Mouse (Mus musculus) spleen, embryonic (tissue): ENCODE measurements around the gene Xpo5.

Source experiments
- CTCF ChIA-PET: fragments of 350-600 bp; sonication (Branson Sonifier 250); formaldehyde crosslinking; loops from one replicate; lab custom pipeline; 2022; lab: Charles Lee

The Xpo5 gene

DNA sequence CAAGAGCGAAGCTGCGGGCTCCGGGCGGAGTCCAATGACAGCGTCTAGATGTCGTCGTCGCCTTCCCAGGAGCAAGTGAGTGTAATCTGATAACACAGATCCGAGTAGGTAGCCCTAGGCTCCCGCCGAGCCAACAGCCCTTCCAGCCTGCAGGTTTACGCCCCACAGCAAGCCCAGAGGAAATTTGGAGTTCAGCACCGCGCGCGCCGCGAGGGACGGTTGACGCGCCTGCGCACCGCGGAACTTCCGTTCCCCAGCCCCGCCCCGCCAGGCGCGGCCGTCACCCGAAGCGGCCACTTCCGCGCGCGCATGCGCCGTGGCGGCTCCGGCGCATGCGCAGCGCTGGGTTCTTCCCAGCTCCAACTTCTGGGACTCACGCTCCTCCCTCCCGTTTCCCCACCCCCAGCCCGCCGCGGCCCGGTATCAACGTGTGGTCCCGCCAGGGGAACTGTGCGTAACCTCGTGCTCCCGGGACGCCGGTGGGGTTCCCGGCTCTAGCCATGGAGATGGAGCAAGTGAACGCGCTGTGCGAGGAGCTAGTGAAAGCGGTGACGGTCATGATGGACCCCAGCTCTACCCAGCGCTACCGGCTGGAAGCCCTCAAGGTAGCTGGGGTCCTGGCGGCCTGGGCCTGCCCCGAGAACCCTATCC is at the start of gene Xpo5, which contains the start of gene Polh:
TSS of gene Xpo5 (plus strand) at position 362 of the 651 bp plus-strand sequence.
TSS of gene Polh (minus strand) at position 225 of the 651 bp plus-strand sequence.
- CTCF ChIA-PET = no interaction called here

DNA sequence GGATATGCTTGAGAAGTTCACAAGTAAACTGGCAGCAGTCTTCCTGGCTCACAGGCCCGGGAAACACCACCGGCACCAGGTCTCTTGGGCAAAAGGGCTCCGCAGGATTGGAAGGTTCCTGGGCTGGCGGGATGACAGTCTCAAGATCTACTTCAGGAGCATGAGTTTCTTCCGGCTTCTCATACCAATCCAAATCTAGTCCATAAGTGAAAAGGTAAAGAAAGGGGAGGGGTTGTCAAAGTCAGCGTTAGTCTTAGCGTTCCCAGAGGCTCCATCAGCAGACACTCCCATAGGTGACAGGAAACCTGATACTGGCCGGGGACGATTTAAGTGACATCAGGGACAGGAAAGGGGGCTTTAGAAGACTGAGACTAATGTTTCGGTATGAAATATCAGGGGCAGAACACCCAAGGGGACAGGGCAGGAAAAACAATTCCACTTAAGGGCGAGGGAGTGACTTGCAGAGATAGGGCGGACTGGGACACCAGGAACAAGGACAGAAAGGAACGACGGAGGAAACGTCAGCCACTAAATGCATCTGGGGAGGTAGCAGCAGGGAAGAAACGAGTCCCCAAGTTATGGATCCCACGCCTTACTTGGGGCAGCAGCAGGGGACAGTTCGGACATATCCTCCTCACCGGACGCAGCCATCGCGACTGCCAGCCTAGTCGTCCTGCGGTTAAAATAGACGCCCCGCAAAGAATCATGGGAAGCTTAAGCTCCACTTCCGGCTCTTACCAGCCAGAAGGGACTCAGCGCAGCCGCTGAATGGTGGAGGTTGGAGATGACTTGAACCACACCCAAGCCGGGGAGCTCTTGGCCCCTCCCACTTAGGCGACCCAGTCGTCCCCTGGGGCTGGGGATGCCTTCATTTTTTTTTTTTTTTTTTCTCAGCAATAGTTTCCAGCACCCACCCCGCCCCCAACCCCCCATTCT is 49.5 kb upstream of the Xpo5 start, which contains the start of gene Mad2l1bp:
TSS of gene Mad2l1bp (minus strand) at position 707 of the 936 bp plus-strand sequence.
- CTCF ChIA-PET = interaction anchor here (0.5 kb wide), 1 partner anchor 521 kb away, joined by 5 read pairs; no protein-coding TSS in a partner anchor

DNA sequence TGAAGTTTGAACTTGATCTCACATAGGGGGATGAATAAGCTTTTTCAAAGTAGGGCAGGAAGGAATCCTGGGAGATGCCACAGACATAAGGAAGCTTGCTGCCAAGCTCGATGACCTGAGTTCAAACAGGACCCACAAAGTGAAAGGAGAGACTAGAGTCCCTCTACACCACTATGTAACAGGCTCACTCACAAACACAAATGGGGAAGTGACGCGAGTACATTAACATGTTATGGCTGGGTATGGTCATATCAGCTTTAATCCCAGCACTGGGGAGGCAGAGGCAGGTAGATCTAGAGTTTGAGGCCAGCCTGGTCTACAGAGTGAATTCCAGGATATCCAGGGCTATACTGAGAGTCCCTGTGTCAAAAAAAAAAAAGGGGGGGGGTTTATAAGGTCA is 48.2 kb upstream of the Xpo5 start:
- CTCF ChIA-PET = no interaction called here

DNA sequence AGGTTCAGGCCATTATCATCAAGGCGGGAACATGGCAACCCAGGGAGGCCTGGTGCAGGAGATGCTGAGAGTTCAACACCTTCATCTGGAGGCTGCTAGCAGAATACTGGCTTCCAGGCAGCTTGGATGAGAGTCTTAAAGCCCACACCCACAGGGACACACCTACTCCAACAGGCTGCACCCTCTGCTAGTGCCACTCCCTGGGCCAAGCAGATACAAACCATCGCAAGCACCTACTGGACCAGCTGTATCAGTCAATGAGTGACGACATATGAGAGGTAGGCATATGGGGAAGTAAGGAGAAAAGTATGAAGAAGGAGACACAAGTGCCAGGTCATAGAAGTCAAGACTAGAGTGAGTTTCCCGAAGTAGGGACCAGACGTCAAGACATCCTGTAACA is 45.9 kb upstream of the Xpo5 start:
- CTCF ChIA-PET = no interaction called here

DNA sequence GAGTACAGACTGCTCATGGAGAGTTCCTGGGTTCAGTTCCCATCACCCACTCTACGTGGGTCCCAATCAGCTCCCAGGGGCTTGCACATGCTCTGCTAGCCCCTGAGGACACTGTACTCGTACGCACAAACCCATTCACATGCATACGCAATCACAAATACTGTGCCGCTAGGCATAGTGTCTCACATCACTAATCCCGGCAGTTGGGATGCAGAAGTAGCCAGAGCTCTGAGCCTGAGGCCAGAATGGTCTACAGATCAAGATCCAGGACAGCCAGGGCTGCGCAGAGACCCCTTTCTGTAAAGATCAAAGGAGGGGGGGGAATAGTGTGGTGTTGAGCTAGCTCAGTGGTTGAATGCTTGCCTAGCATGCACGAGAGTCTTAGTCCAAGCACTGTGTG is 45.5 kb upstream of the Xpo5 start:
- CTCF ChIA-PET = interaction anchor here (0.6 kb wide), 1 partner anchor 46 kb away, joined by 3 read pairs; the partner anchor contains the start of gene Mrps18a

DNA sequence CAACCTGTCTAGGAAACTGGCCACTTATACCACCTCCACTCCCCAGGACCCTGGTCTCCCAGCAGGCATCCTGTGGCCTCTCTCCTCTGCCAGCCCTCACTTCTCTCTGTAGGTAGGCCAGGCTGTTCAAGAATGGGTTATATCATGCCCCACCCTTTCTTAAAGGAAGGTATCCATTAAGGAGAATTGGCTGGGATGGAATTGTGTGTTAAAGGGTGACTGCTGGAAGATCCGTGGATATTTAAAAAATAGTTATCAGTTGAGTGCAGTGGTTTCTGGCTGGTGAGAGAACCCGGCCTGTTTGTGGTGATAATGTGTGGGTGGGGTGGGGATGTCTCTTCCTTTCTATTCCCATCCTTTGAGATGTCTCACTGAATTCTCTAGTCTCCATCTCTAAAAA is 43.3 kb upstream of the Xpo5 start:
- CTCF ChIA-PET = no interaction called here

DNA sequence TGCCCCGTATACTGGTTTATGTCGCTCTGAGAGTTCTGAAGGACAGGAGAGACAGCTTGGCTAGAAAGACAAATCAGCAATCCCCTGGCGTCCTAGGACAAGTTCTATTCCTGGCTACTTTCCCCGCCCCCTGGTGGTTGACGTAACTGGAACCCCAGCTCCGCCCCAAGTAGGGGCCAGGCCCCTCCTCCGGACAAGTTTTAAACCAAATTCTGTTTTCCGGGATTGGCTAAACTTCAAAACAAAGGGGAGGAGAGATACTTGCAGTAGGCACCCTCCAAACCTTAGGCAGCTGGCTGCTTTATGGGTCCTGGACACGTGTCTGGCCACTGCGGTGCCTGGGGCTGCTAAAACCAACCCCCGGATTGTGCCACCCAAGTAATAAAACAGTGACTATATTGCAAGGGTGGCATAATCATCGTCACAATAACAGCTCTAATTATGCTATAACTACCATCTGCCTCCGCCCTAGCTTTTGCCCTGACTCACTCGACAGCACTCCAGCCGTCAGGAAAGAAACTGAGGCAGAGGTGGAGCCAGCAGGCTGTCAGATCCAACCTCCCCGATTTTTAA is 42.4 kb upstream of the Xpo5 start:
- CTCF ChIA-PET = interaction anchor here (0.6 kb wide), 1 partner anchor 15 kb away, joined by 10 read pairs; no protein-coding TSS in a partner anchor

DNA sequence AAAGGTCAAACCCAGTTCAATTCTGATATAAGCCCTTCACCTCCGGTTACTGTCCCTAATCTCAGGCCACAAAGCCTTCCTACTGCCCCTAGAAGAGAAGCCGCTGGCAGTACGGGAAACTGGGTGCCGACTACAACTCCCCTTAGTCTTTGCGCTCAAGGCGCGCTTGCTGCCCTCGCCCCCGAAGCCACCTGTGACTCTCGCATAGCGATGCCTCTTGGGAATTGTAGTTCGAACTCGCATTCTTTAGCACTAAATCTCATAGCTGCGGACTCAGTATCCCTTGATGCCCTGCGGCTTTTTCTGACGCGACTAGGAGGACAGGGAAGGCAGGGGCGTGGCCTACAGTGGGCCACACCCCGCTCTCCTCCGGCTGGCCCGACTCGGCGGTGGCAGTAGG is 41.9 kb upstream of the Xpo5 start, which contains the start of gene Gtpbp2:
TSS of gene Gtpbp2 (plus strand) at position 347 of the 400 bp plus-strand sequence.
- CTCF ChIA-PET = interaction anchor here (0.6 kb wide), 1 partner anchor 14 kb away, joined by 10 read pairs; no protein-coding TSS in a partner anchor

DNA sequence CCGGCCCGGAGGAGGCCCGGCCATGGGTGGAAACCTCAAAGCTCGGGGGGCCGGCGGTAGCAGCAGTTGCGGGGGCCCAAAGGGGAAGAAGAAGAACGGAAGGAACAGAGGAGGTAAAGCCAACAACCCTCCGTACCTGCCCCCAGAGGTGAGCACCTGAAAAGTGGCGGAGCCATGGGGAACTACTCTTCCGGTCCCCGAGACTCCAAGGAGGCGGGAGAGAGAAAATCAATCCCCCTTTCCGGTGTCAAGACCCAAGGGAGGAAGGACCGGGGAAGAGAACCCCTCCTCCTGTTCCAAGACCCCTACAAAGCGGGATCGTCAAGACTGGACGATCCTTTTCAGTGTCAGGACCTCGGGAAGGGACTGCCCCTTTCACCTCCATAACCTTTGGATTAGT is 41.4 kb upstream of the Xpo5 start:
- CTCF ChIA-PET = no interaction called here

DNA sequence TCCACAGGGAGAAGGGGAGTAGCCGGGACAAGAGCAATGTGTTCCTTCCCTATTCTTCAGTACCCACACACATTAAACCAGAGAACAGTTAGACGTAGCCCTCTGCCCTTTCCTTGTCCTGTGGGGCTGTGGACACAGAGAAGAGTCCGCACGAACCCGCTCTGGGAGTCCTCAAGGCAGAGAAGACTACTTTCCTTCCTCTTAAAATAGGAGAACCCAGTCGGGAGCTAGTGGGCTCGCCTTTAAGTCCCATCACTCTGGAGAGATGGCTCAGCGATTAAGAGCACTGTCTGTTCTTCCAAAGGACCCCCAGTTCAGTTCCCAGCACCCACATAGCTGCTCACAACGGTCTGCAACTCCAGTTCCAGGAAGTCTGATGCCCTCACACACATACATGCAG is 40.9 kb upstream of the Xpo5 start:
- CTCF ChIA-PET = no interaction called here

DNA sequence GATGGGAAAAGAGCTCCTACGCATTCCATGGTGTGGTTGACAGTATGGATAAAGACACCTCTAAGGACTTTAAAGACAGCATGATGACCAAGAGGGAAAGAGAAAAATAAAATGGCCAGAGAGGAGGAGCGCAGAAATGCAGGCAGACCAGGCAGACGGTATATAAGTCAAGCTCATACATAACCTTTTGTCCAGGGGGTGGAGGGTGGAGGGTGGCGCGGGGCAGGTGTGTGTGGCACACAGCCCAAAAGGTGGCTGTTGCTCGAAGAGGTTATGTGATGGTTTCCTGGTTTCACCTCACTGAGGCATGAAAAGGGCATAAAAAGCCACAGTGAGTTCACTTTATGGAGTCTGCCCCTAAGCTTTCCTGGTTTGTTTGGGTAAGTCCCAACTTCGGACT is 40.0 kb upstream of the Xpo5 start:
- CTCF ChIA-PET = no interaction called here

DNA sequence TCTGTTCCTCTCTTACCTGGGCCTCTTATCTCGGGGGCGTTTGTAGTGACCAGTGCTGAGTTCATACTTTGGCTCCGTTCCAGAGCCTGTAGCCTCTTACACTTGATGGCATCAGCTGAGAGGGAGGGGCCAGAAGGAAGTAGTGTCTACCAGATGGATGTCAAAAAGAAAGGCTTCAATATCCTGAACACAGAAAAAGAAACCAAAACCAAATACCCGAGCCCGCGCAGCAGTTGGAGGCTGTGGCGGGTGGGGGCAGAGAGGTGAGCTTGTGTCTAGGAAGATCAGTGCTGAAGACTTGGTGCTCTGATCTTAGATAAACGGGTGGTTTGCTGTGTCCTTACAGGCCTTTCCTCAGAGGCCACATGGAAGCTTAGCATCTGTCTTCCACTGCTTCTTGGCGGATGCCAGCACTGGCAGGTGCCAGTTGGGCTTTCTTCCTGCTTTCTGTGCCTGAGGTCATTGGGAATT is 39.6 kb upstream of the Xpo5 start:
- CTCF ChIA-PET = no interaction called here

DNA sequence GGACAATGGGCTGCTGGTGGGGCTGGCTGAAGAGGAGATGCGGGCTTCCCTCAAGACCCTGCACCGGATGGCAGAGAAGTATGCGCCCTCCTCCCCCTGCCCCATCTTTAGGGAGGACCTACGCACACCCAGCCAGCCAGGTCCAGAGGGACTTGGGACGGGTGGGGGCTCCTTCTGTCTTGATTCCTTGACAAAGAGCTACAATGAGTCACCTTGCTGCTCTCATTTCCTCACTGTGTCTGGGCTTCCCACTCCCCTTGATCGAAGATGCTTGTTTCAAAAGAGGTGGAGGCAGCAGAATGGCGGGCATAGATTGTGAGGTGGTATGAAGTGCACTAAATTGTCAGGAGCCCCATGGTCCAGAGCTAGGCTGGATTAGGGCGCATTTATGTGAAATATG is 38.3 kb upstream of the Xpo5 start:
- CTCF ChIA-PET = no interaction called here

DNA sequence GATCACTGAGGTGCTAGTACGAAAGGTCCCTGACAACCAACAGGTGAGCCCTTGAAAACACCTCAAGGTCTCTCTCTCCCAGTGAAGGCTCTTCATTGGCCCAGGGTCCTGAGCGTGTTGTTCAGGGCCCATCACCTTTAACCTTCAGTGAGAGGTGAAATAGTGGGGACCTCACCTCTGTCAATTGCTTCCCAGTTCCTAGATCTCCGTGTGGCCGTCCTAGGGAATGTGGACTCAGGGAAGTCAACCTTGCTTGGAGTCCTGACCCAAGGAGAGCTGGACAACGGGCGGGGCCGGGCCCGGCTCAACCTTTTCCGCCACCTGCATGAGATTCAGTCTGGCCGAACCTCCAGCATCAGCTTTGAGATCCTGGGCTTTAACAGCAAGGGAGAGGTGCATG is 37.8 kb upstream of the Xpo5 start:
- CTCF ChIA-PET = interaction anchor here (0.7 kb wide), 1 partner anchor 488 kb away, joined by 3 read pairs; no protein-coding TSS in a partner anchor

DNA sequence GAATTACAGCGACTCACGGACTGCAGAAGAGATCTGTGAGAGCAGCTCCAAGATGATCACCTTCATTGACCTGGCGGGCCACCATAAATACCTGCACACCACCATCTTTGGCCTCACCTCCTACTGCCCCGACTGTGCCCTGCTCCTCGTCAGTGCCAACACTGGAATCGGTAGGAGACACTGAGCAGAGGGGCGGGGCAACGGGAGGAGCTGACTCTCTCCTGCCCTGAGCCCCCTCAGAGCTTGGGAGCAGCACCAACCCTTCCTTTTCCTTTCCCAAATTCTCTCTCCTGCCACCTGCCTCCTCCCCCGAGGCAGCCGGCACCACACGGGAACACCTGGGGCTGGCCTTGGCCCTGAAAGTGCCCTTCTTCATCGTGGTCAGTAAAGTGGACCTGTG is 37.1 kb upstream of the Xpo5 start:
- CTCF ChIA-PET = no interaction called here

DNA sequence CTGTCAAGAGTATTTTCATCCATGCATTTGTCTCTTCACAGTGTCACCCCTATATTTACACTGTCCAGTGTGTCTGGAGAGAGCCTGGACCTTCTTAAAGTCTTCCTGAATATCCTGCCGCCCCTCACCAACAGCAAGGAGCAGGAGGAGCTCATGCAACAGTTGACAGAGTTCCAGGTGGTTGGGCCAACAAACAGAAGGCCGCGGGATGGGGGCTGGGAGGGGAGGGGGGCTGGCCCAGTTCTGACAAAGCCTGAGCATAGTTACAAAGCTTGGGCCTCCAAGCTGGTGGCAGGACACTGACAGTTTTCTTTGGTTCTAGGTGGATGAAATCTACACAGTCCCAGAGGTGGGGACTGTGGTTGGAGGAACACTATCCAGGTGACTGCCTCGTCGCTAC is 36.3 kb upstream of the Xpo5 start:
- CTCF ChIA-PET = no interaction called here

DNA sequence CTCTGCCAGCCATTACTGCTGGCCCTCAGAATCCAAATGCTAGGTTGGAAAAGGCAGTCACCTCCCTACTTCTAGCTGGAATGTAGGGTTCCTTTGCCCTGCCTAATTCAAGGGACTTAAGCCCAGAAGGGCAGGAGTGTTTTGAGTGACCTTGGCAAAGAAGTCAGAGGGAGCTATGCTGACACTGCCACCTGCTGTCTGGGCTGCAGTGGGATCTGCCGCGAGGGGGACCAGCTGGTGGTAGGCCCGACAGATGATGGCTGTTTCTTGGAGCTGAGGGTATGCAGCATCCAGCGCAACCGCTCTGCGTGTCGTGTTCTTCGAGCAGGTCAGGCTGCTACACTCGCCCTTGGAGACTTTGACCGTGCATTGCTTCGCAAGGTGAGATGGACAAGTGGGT is 35.6 kb upstream of the Xpo5 start:
- CTCF ChIA-PET = no interaction called here

DNA sequence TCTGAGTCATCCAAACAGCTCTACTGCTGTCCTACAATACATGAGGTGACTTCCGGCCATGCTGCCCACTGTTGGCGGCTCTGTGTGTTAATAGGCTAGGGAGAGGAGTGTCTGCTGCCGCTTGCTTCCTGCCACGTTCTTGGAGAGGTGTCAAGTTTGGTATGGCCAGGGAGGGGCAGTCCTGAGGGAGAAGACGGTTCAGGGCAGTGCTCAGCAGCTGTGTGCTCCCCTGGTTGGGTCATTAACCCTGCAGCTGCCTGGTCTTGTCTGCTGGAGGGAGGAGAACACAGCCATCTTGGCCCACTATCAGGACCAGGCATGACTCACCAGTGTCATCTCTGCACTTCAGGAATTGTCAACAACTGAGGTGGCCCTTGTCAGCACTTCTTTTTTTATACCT is 34.3 kb upstream of the Xpo5 start:
- CTCF ChIA-PET = no interaction called here

DNA sequence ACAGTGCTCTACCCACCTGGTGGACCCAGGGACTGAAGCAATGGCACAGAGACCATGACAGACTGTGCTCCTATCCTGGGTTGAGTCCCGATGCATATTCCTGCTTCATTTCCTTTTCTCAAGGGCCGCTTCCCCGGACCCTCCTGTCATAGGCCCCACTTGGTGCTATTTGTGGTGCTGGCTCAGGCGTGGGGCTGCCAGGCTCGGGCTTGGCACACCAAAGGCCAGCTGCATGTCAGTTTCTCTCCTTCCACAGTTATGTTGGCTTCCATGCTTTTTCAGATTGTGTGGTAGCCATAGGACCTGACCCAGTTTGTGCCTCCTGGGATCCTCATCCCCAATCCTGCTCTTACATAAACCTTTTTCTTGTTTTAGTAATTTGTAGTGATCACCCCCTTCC is 33.8 kb upstream of the Xpo5 start:
- CTCF ChIA-PET = no interaction called here

DNA sequence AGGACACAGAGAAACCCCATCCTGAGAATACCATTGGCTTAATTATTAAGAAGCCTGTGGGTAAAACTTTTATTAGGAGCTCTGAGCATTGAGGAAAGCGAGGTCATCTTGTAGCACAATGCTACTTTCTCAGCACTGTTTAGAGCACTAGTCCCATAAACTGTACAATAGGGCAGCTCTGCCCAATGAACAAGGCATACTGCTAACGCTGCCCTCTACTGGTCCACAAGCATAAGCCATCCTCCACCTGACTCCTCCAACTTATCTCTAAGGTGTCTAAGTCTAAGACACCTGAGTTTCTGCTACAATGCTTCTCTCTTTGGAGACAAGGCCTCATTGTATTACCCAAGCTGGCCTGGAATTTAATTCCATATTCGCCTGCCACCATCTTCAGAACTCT is 32.0 kb upstream of the Xpo5 start:
- CTCF ChIA-PET = no interaction called here

DNA sequence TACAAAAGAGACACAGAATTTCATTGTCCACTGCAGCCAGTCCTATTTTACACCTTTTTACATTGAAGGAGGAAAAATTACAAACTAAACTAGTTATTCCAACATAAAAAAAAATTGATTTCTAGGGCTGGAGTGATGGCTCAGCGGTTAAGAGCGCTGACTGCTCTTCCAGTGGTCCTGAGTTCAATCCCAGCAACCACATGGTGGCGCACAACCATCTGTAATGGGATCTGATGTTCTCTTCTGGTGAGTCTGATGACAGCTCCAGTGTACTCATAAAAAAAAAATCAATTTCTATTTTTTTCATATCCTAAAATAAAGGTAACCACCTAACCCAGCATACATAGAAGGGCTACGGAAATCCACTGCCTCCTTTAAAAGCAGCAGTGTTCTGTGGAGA is 20.3 kb upstream of the Xpo5 start:
- CTCF ChIA-PET = interaction anchor here (0.6 kb wide), 1 partner anchor 182 kb away, joined by 3 read pairs; no protein-coding TSS in a partner anchor

DNA sequence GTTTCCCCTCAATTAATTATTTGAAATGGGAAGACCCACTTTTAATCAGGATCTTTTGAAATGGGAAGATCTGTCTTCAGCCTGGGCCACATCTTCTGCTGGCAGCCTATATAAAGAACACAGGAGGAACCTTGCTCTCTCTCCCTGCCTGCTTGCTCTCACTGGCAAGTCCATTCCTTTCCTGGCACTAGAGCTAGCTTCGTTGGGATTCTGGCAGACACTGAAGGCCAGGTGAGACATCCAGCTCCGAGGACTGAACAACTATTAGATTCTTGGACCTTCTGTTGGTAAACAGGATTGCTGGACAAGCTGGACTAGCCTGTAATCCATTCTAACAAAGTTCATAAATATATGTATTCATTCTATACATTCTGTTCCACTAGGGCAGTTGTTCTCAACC is 13.8 kb upstream of the Xpo5 start:
- CTCF ChIA-PET = no interaction called here
